Mouse (Mus musculus): ENCODE results near the gene Nkpd1. TPM values are rescaled to one million over a fixed set of nuclear protein-coding genes. Genes with fewer than 3 reads are reported as not detected.

Nkpd1 gene
- polyA plus RNA-seq, 1 experiment from 2014 or later: 0.23 TPM

- Histone ChIP-seq H3K4me1 (no peaks in the 10 kb centered on the region), H3K27me3 (no peaks in the 10 kb centered on the region), H3K9me3 (replicated peaks) (no peaks in the 10 kb centered on the region), H3K4me2 (replicated peaks) (no peak overlapping the region), H3K9ac (no peak overlapping the region), H3K27ac (no peak overlapping the region), H3K4me3 (no peak overlapping the region), H3K36me3 (peaks cover 67% of the 10 kb centered on the region)
- ATAC-seq (ENCODE audit: low FRiP score): no peak; the same call in 1 of the 2 replicates
- WGBS: 92% methylated on average over 14 of the region's 14 CpGs
Observed at GRCm38 (mm10) chr7:19532240-19532639, 14.6 kb downstream of the Nkpd1 start.

GRCm38 (mm10) chr7:19534676-19535075 lies 17.0 kb downstream of the Nkpd1 start:
- Histone ChIP-seq H3K4me2 (replicated peaks) (no peak overlapping the region), H3K4me1 (no peaks in the 10 kb centered on the region), H3K9ac (no peak overlapping the region), H3K27me3 (no peaks in the 10 kb centered on the region), H3K4me3 (no peak overlapping the region), H3K9me3 (replicated peaks) (no peaks in the 10 kb centered on the region), H3K27ac (no peak overlapping the region), H3K36me3 (peaks cover 58% of the 10 kb centered on the region)
- ATAC-seq (ENCODE audit: low FRiP score): no peak
- WGBS: 92% methylated on average over 10 of the region's 10 CpGs

GRCm38 (mm10) chr7:19540771-19541566 lies 23.3 kb downstream of the Nkpd1 start:
- Histone ChIP-seq H3K4me3 (no peak overlapping the region), H3K27ac (no peak overlapping the region), H3K27me3 (no peaks in the 10 kb centered on the region), H3K36me3 (0 out of 2 replicates have a peak, but pooled peaks cover 4% of the 10 kb centered on the region), H3K4me1 (peaks cover 35% of the 10 kb centered on the region), H3K9ac (no peak overlapping the region), H3K4me2 (replicated peaks) (no peak overlapping the region), H3K9me3 (replicated peaks) (no peaks in the 10 kb centered on the region)
- 91% methylated on average over 2 of the region's 2 CpGs for WGBS
- ATAC-seq (ENCODE audit: low FRiP score): no peak

- no peak overlapping the region for H3K4me3 ChIP-seq
- no peaks in the 10 kb centered on the region for H3K9me3 ChIP-seq (replicated peaks)
- peak overlapping the region; percentile 67; the same call in 1 of the 2 replicates for H3K27ac ChIP-seq
- H3K9ac ChIP-seq: no peak overlapping the region
- peak; percentile 51 for ATAC-seq (ENCODE audit: low FRiP score)
- no peak overlapping the region for H3K4me2 ChIP-seq (replicated peaks)
- 67% methylated on average over 7 of the region's 7 CpGs for WGBS
- no peaks in the 10 kb centered on the region for H3K36me3 ChIP-seq
- peaks cover 35% of the 10 kb centered on the region for H3K4me1 ChIP-seq
- no peaks in the 10 kb centered on the region for H3K27me3 ChIP-seq
Observed at GRCm38 (mm10) chr7:19541681-19542154, 24.1 kb downstream of the Nkpd1 start.

- Histone ChIP-seq H3K9ac (peak overlapping the region; percentile 3; the same call in 1 of the 2 replicates), H3K4me2 (replicated peaks) (no peak overlapping the region; the same call in 1 of the 2 replicates), H3K27ac (peak overlapping the region; percentile 67), H3K4me3 (no peak overlapping the region), H3K4me1 (peaks cover 35% of the 10 kb centered on the region), H3K36me3 (no peaks in the 10 kb centered on the region), H3K27me3 (no peaks in the 10 kb centered on the region), H3K9me3 (replicated peaks) (no peaks in the 10 kb centered on the region)
- ATAC-seq (ENCODE audit: low FRiP score): peak; percentile 90
- WGBS: 59% methylated on average over 8 of the region's 8 CpGs
Observed at GRCm38 (mm10) chr7:19542155-19542691, 24.6 kb downstream of the Nkpd1 start.

- no peak overlapping the region for H3K4me3 ChIP-seq
- no peaks in the 10 kb centered on the region for H3K27me3 ChIP-seq
- no peak overlapping the region for H3K27ac ChIP-seq
- no peak overlapping the region for H3K4me2 ChIP-seq (replicated peaks)
- ATAC-seq (ENCODE audit: low FRiP score): no peak
- H3K9me3 ChIP-seq (replicated peaks): no peaks in the 10 kb centered on the region
- H3K4me1 ChIP-seq: peaks cover 35% of the 10 kb centered on the region
- 66% methylated on average over 6 of the region's 6 CpGs for WGBS
- H3K9ac ChIP-seq: no peak overlapping the region
- 0 out of 2 replicates have a peak, but pooled peaks cover 3% of the 10 kb centered on the region for H3K36me3 ChIP-seq
Observed at GRCm38 (mm10) chr7:19543584-19543983, 25.9 kb downstream of the Nkpd1 start.

GRCm38 (mm10) chr7:19546007-19546406 lies 28.4 kb downstream of the Nkpd1 start:
- Histone ChIP-seq H3K27me3 (no peaks in the 10 kb centered on the region), H3K27ac (no peak overlapping the region), H3K4me1 (peaks cover 31% of the 10 kb centered on the region), H3K9me3 (replicated peaks) (no peaks in the 10 kb centered on the region), H3K4me2 (replicated peaks) (no peak overlapping the region), H3K36me3 (0 out of 2 replicates have a peak, but pooled peaks cover 3% of the 10 kb centered on the region), H3K9ac (no peak overlapping the region), H3K4me3 (no peak overlapping the region)
- ATAC-seq (ENCODE audit: low FRiP score): no peak
- 76% methylated on average over 3 of the region's 3 CpGs for WGBS

- H3K4me1 ChIP-seq: peaks cover 22% of the 10 kb centered on the region
- 57% methylated on average over 2 of the region's 2 CpGs for WGBS
- no peak overlapping the region for H3K4me2 ChIP-seq (replicated peaks)
- 0 out of 2 replicates have a peak, but pooled peaks cover 7% of the 10 kb centered on the region for H3K36me3 ChIP-seq
- H3K9ac ChIP-seq: no peak overlapping the region
- H3K9me3 ChIP-seq (replicated peaks): no peaks in the 10 kb centered on the region
- no peak overlapping the region for H3K4me3 ChIP-seq
- no peak overlapping the region for H3K27ac ChIP-seq
- no peaks in the 10 kb centered on the region for H3K27me3 ChIP-seq
- ATAC-seq (ENCODE audit: low FRiP score): no peak
Observed at GRCm38 (mm10) chr7:19547344-19547969, 29.8 kb downstream of the Nkpd1 start.

GRCm38 (mm10) chr7:19549394-19549793 lies 31.8 kb downstream of the Nkpd1 start:
- no peak for ATAC-seq (ENCODE audit: low FRiP score)
- Histone ChIP-seq H3K4me2 (replicated peaks) (no peak overlapping the region), H3K4me1 (peaks cover 13% of the 10 kb centered on the region; the same call in 1 of the 2 replicates), H3K4me3 (no peak overlapping the region), H3K27ac (no peak overlapping the region), H3K27me3 (no peaks in the 10 kb centered on the region), H3K36me3 (peaks cover 19% of the 10 kb centered on the region), H3K9ac (no peak overlapping the region), H3K9me3 (replicated peaks) (no peaks in the 10 kb centered on the region)
- WGBS: 91% methylated on average over 10 of the region's 10 CpGs

- Histone ChIP-seq H3K36me3 (peaks cover 22% of the 10 kb centered on the region), H3K9ac (no peak overlapping the region), H3K4me2 (replicated peaks) (no peak overlapping the region), H3K27ac (no peak overlapping the region), H3K27me3 (no peaks in the 10 kb centered on the region), H3K4me1 (peaks cover 10% of the 10 kb centered on the region; the same call in 1 of the 2 replicates), H3K9me3 (replicated peaks) (no peaks in the 10 kb centered on the region), H3K4me3 (no peak overlapping the region)
- WGBS: 93% methylated on average over 5 of the region's 5 CpGs
- ATAC-seq (ENCODE audit: low FRiP score): no peak
Observed at GRCm38 (mm10) chr7:19551634-19552033, 34.0 kb downstream of the Nkpd1 start.

- WGBS: 62% methylated on average over 2 of the region's 2 CpGs
- peaks cover 10% of the 10 kb centered on the region; the same call in 1 of the 2 replicates for H3K4me1 ChIP-seq
- no peak overlapping the region for H3K4me2 ChIP-seq (replicated peaks)
- no peak overlapping the region for H3K27ac ChIP-seq
- H3K4me3 ChIP-seq: no peak overlapping the region
- 0 out of 2 replicates have a peak, but pooled peaks have one; percentile 33 for ATAC-seq (ENCODE audit: low FRiP score)
- H3K9me3 ChIP-seq (replicated peaks): no peaks in the 10 kb centered on the region
- peaks cover 25% of the 10 kb centered on the region for H3K36me3 ChIP-seq
- H3K27me3 ChIP-seq: no peaks in the 10 kb centered on the region
- H3K9ac ChIP-seq: no peak overlapping the region
Observed at GRCm38 (mm10) chr7:19552443-19552842, 34.8 kb downstream of the Nkpd1 start.

GRCm38 (mm10) chr7:19554168-19554567 lies 36.5 kb downstream of the Nkpd1 start:
- no peak overlapping the region for H3K9ac ChIP-seq
- peaks cover 23% of the 10 kb centered on the region for H3K4me1 ChIP-seq
- H3K9me3 ChIP-seq (replicated peaks): no peaks in the 10 kb centered on the region
- WGBS: 85% methylated on average over 1 of the region's 1 CpGs
- H3K36me3 ChIP-seq: peaks cover 25% of the 10 kb centered on the region
- H3K4me2 ChIP-seq (replicated peaks): no peak overlapping the region
- no peak overlapping the region for H3K4me3 ChIP-seq
- ATAC-seq (ENCODE audit: low FRiP score): no peak
- H3K27me3 ChIP-seq: no peaks in the 10 kb centered on the region
- no peak overlapping the region for H3K27ac ChIP-seq

Data from hindbrain, embryonic 12.5 days (tissue).